Mouse (Mus musculus) lung, embryonic 14.5 days (tissue): ENCODE results near the gene Capns2. TPM values are rescaled to one million over a fixed set of nuclear protein-coding genes. Genes with fewer than 3 reads are reported as not detected.
"Not testable (repeated sequence)": the region's sequence is repeated elsewhere in the genome, so short reads cannot be mapped to it uniquely, and the experiment has no call there.

Experiments
- ATAC-seq: fragments of 200-750 bp; cut with Nextera tagmentation; 2 replicates; pipeline ENCODE4 v1.8.0; 2017; ENCODE audit warnings: mild to moderate bottlenecking, moderate TSS enrichment, moderate library complexity; ENCODE audit not compliant: insufficient read depth
- DNase-seq: peaks from one replicate; pipeline ENCODE4 v3.0.0-alpha.2; 2015
- H3K27ac ChIP-seq: fragments of 300-500 bp; sonication (generic); 2 replicates; pipeline ENCODE4 v1.5.1; 2014; ENCODE audit warnings: low read depth, mild to moderate bottlenecking, moderate library complexity
- H3K27me3 ChIP-seq: fragments of 300-500 bp; sonication (generic); 2 replicates; pipeline ENCODE4 v1.6.1; 2014; ENCODE audit warnings: low read length, control low read depth; ENCODE audit not compliant: insufficient read depth
- H3K36me3 ChIP-seq: fragments of 300-500 bp; sonication (generic); 2 replicates; pipeline ENCODE4 v1.6.1; 2014; ENCODE audit warnings: control low read depth; ENCODE audit not compliant: insufficient read depth
- H3K4me1 ChIP-seq: fragments of 300-500 bp; sonication (generic); 2 replicates; pipeline ENCODE4 v1.6.1; 2014; ENCODE audit warnings: antibody characterized with exemption, control low read depth; ENCODE audit not compliant: insufficient read depth
- H3K4me2 ChIP-seq: fragments of 300-500 bp; sonication (generic); 2 replicates; pipeline ENCODE4 v1.6.1; 2014; ENCODE audit warnings: mild to moderate bottlenecking
- H3K4me3 ChIP-seq: fragments of 300-500 bp; sonication (generic); 2 replicates; pipeline ENCODE4 v1.5.1; 2014; ENCODE audit warnings: low read depth, low read length
- H3K9ac ChIP-seq: fragments of 300-500 bp; sonication (generic); 2 replicates; pipeline ENCODE4 v1.6.1; 2014
- H3K9me3 ChIP-seq: fragments of 300-500 bp; sonication (generic); 2 replicates; pipeline ENCODE4 v1.6.1; 2016; ENCODE audit warnings: low read depth, low read length, control low read depth
- CTCF ChIP-seq: IDR thresholded peaks from 2 replicates; pipeline ENCODE4 v1.5.1; 2016; ENCODE audit warnings: antibody characterized with exemption, low read depth
- WGBS: fragments of 180-500 bp; shearing (Covaris S2); extraction: QIAGEN DNeasy Blood & Tissue Kit; methylation state at CpG from one replicate; pipeline ENCODE4 v1.1.7; 2014; 5-methylcytosine and 5-hydroxymethylcytosine counted together
- polyA plus RNA-seq: library from polyadenylated mRNA; unstranded; fragments of >200 nt; fragmentation: Nextera tagmentation; extraction: Ambion mirVana; gene quantifications from 2 replicates; pipeline ENCODE4 v1.2.1, GENCODE M21; 2014

Capns2 gene
- polyA plus RNA-seq, 1 experiment from 2014 or later, result 1.2 TPM

- WGBS, result 93% methylated on average over 1 of the region's 1 CpGs
- Histone ChIP-seq H3K27ac (no peak overlapping the region), H3K36me3 (no peaks in the 10 kb centered on the region), H3K9ac (no peak overlapping the region), H3K4me1 (no peaks in the 10 kb centered on the region), H3K4me3 (no peak overlapping the region), H3K4me2 (no peak overlapping the region), H3K9me3 (no peaks in the 10 kb centered on the region), H3K27me3 (no peaks in the 10 kb centered on the region)
- ATAC-seq, result no peak
- no peak for TF ChIP-seq CTCF
- DNase-seq, result no peak
Observed at GRCm38 (mm10) chr8:92861977-92862376, 39.2 kb upstream of the Capns2 start.

GRCm38 (mm10) chr8:92870281-92870680 lies 30.9 kb upstream of the Capns2 start:
- no peaks in the 10 kb centered on the region for H3K9me3 ChIP-seq
- H3K4me3 ChIP-seq, result no peak overlapping the region
- H3K9ac ChIP-seq, result no peak overlapping the region
- WGBS, result 50% methylated on average over 7 of the region's 7 CpGs
- ATAC-seq (no peak), DNase-seq (no peak)
- no peaks in the 10 kb centered on the region for H3K36me3 ChIP-seq
- no peaks in the 10 kb centered on the region for H3K27me3 ChIP-seq
- no peaks in the 10 kb centered on the region for H3K4me1 ChIP-seq
- no peak overlapping the region for H3K27ac ChIP-seq
- H3K4me2 ChIP-seq, result no peak overlapping the region
- TF ChIP-seq CTCF, result no peak

- ATAC-seq (no peak), DNase-seq (no peak)
- Histone ChIP-seq H3K4me1 (no peaks in the 10 kb centered on the region), H3K4me2 (no peak overlapping the region), H3K27me3 (no peaks in the 10 kb centered on the region), H3K9ac (no peak overlapping the region), H3K9me3 (no peaks in the 10 kb centered on the region), H3K27ac (no peak overlapping the region), H3K4me3 (no peak overlapping the region), H3K36me3 (no peaks in the 10 kb centered on the region)
- 69% methylated on average over 10 of the region's 10 CpGs for WGBS
- no peak for TF ChIP-seq CTCF
Observed at GRCm38 (mm10) chr8:92872063-92872759, 29.0 kb upstream of the Capns2 start.

GRCm38 (mm10) chr8:92875795-92876194 lies 25.4 kb upstream of the Capns2 start:
- WGBS, result 86% methylated on average over 10 of the region's 10 CpGs
- H3K27me3 ChIP-seq, result no peaks in the 10 kb centered on the region
- H3K4me1 ChIP-seq, result no peaks in the 10 kb centered on the region
- no peaks in the 10 kb centered on the region for H3K36me3 ChIP-seq
- no peak overlapping the region for H3K4me2 ChIP-seq
- H3K9me3 ChIP-seq, result no peaks in the 10 kb centered on the region
- no peak overlapping the region for H3K4me3 ChIP-seq
- DNase-seq, result no peak
- no peak overlapping the region for H3K9ac ChIP-seq
- no peak for TF ChIP-seq CTCF
- ATAC-seq, result no peak
- no peak overlapping the region for H3K27ac ChIP-seq

- H3K9me3 ChIP-seq, result no peaks in the 10 kb centered on the region
- no peak for TF ChIP-seq CTCF
- no peak overlapping the region for H3K4me2 ChIP-seq
- no peak overlapping the region for H3K9ac ChIP-seq
- H3K36me3 ChIP-seq, result no peaks in the 10 kb centered on the region
- H3K27me3 ChIP-seq, result no peaks in the 10 kb centered on the region
- no peak overlapping the region for H3K27ac ChIP-seq
- ATAC-seq (no peak), DNase-seq (peak; percentile 8)
- no peaks in the 10 kb centered on the region for H3K4me1 ChIP-seq
- H3K4me3 ChIP-seq, result no peak overlapping the region
- 57% methylated on average over 4 of the region's 4 CpGs for WGBS
Observed at GRCm38 (mm10) chr8:92881247-92881646, 20.0 kb upstream of the Capns2 start.

GRCm38 (mm10) chr8:92883771-92884170 lies 17.4 kb upstream of the Capns2 start:
- no peak overlapping the region for H3K4me2 ChIP-seq
- WGBS, result 65% methylated on average over 2 of the region's 2 CpGs
- H3K4me1 ChIP-seq, result no peaks in the 10 kb centered on the region
- H3K27me3 ChIP-seq, result no peaks in the 10 kb centered on the region
- TF ChIP-seq CTCF, result peak; percentile 37
- no peak overlapping the region for H3K27ac ChIP-seq
- H3K9ac ChIP-seq, result no peak overlapping the region
- no peak overlapping the region for H3K4me3 ChIP-seq
- no peaks in the 10 kb centered on the region for H3K36me3 ChIP-seq
- DNase-seq (peak; percentile 74), ATAC-seq (no peak)
- H3K9me3 ChIP-seq, result no peaks in the 10 kb centered on the region

GRCm38 (mm10) chr8:92892216-92892615 lies 9.0 kb upstream of the Capns2 start:
- DNase-seq, H3K4me1 ChIP-seq, H3K27me3 ChIP-seq, H3K27ac ChIP-seq, H3K9ac ChIP-seq, ATAC-seq, H3K4me3 ChIP-seq, H3K9me3 ChIP-seq, H3K36me3 ChIP-seq, H3K4me2 ChIP-seq: not testable (repeated sequence)
- 72% methylated on average over 3 of the region's 3 CpGs for WGBS
